Mouse (Mus musculus) T-helper 1 cell (primary cell): ENCODE data around the gene Tsfm.

Experiments
- in situ Hi-C: fragments of 300-600 bp; cut with MboI, MseI; formaldehyde crosslinking; loops from one replicate; pipeline ENCODE4 v1.15.1; 2025; ENCODE audit warnings: high pct_unique_total_duplicates

Tsfm gene

GRCm38 (mm10) chr10:127030336-127031296 is at the start of gene Tsfm:
Gene Tsfm, minus strand, starts transcription at chr10:127030840.
- in situ Hi-C loops = no loop called here

GRCm38 (mm10) chr10:127079665-127080391 is 49.2 kb upstream of the Tsfm start:
- in situ Hi-C loops = loop anchor here (5.0 kb wide), 1 partner anchor 97 kb away; no protein-coding TSS in a partner anchor

- in situ Hi-C loops = loop anchor here (5.0 kb wide), 1 partner anchor 98 kb away; no protein-coding TSS in a partner anchor
Measured at GRCm38 (mm10) chr10:127078677-127079575, 48.3 kb upstream of the Tsfm start.

GRCm38 (mm10) chr10:127078001-127078676 is 47.5 kb upstream of the Tsfm start:
- in situ Hi-C loops = loop anchor here (5.0 kb wide), 1 partner anchor 99 kb away; no protein-coding TSS in a partner anchor

- in situ Hi-C loops = loop anchor here (5.0 kb wide), 1 partner anchor 100 kb away; no protein-coding TSS in a partner anchor
Measured at GRCm38 (mm10) chr10:127077515-127077914, 46.9 kb upstream of the Tsfm start.

- in situ Hi-C loops = loop anchor here (5.0 kb wide), 1 partner anchor 101 kb away; no protein-coding TSS in a partner anchor
Measured at GRCm38 (mm10) chr10:127076082-127076481, 45.4 kb upstream of the Tsfm start.

GRCm38 (mm10) chr10:127075651-127076050 is 45.0 kb upstream of the Tsfm start:
- in situ Hi-C loops = loop anchor here (5.0 kb wide), 1 partner anchor 102 kb away; no protein-coding TSS in a partner anchor

GRCm38 (mm10) chr10:127075080-127075479 is 44.4 kb upstream of the Tsfm start, which contains the start of gene Agap2:
Gene Agap2, plus strand, starts transcription at chr10:127075284.
- in situ Hi-C loops = loop anchor here (5.0 kb wide), 1 partner anchor 102 kb away; no protein-coding TSS in a partner anchor

GRCm38 (mm10) chr10:127073981-127074380 is 43.3 kb upstream of the Tsfm start:
- in situ Hi-C loops = loop anchor here (5.0 to 25.0 kb wide), 2 partner anchors 33 to 588 kb away; partner anchors contain the start of genes Nab2 and Nemp1

- in situ Hi-C loops = loop anchor here (5.0 to 25.0 kb wide), 2 partner anchors 34 to 589 kb away; partner anchors contain the start of genes Nab2 and Nemp1
Measured at GRCm38 (mm10) chr10:127072969-127073368, 42.3 kb upstream of the Tsfm start.

- in situ Hi-C loops = loop anchor here (5.0 to 25.0 kb wide), 2 partner anchors 35 to 590 kb away; partner anchors contain the start of genes Nab2 and Nemp1
Measured at GRCm38 (mm10) chr10:127072270-127072669, 41.6 kb upstream of the Tsfm start.

- in situ Hi-C loops = loop anchor here (5.0 to 25.0 kb wide), 2 partner anchors 36 to 591 kb away; partner anchors contain the start of genes Nab2 and Nemp1
Measured at GRCm38 (mm10) chr10:127071203-127071602, 40.6 kb upstream of the Tsfm start.

GRCm38 (mm10) chr10:127070190-127071121 is 39.8 kb upstream of the Tsfm start, which contains the start of gene Tspan31:
Gene Tspan31, minus strand, starts transcription at chr10:127070264.
- in situ Hi-C loops = loop anchor here (5.0 to 25.0 kb wide), 2 partner anchors 37 to 592 kb away; partner anchors contain the start of genes Nab2 and Nemp1

- in situ Hi-C loops = loop anchor here (5.0 to 25.0 kb wide), 2 partner anchors 38 to 593 kb away; partner anchors contain the start of genes Nab2 and Nemp1
Measured at GRCm38 (mm10) chr10:127069281-127070189, 38.9 kb upstream of the Tsfm start.

- in situ Hi-C loops = loop anchor here (25.0 kb wide), 1 partner anchor 594 kb away; the partner anchor contains the start of genes Nab2 and Nemp1
Measured at GRCm38 (mm10) chr10:127068360-127069038, 37.9 kb upstream of the Tsfm start.

GRCm38 (mm10) chr10:127066519-127067018 is 35.9 kb upstream of the Tsfm start:
- in situ Hi-C loops = loop anchor here (25.0 kb wide), 1 partner anchor 596 kb away; the partner anchor contains the start of genes Nab2 and Nemp1
